Mouse (Mus musculus): ENCODE data around the gene Serp1.

Gene Serp1

GRCm38 (mm10) chr3:58525652-58526407, at the start of gene Serp1, which contains the start of gene Eif2a:
Gene Serp1, minus strand, starts transcription at chr3:58525892.
Gene Eif2a, plus strand, starts transcription at chr3:58525821.
- peak; percentile 98 for DNase-seq

GRCm38 (mm10) chr3:58570821-58571220, 45.1 kb upstream of the Serp1 start:
- no peak for DNase-seq

GRCm38 (mm10) chr3:58561437-58561836, 35.7 kb upstream of the Serp1 start:
- DNase-seq: no peak

- no peak for DNase-seq
These were observed 34.2 kb upstream of the Serp1 start for GRCm38 (mm10) chr3:58559887-58560286.

- DNase-seq: no peak
These were observed 31.0 kb upstream of the Serp1 start for GRCm38 (mm10) chr3:58556649-58557048.

- no peak for DNase-seq
These were observed 26.5 kb upstream of the Serp1 start for GRCm38 (mm10) chr3:58552001-58552811.

GRCm38 (mm10) chr3:58536573-58536972, 10.9 kb upstream of the Serp1 start:
- DNase-seq: no peak

GRCm38 (mm10) chr3:58526408-58526737, 681 bp upstream of the Serp1 start:
- DNase-seq: no peak

GRCm38 (mm10) chr3:58525166-58525565, 526 bp downstream of the Serp1 start:
- no peak for DNase-seq

GRCm38 (mm10) chr3:58524246-58524645, 1.4 kb downstream of the Serp1 start:
- DNase-seq: no peak

- no peak for DNase-seq
These were observed 2.3 kb downstream of the Serp1 start for GRCm38 (mm10) chr3:58523386-58523785.

GRCm38 (mm10) chr3:58521361-58521760, 4.3 kb downstream of the Serp1 start:
- DNase-seq: no peak

GRCm38 (mm10) chr3:58520286-58520685, 5.4 kb downstream of the Serp1 start:
- DNase-seq: no peak

- no peak for DNase-seq
These were observed 6.2 kb downstream of the Serp1 start for GRCm38 (mm10) chr3:58519536-58519935.

- no peak for DNase-seq
These were observed 6.7 kb downstream of the Serp1 start for GRCm38 (mm10) chr3:58518962-58519361.

GRCm38 (mm10) chr3:58517800-58518199, 7.9 kb downstream of the Serp1 start:
- no peak for DNase-seq

- no peak for DNase-seq
These were observed 8.4 kb downstream of the Serp1 start for GRCm38 (mm10) chr3:58517258-58517657.

GRCm38 (mm10) chr3:58516602-58516976, 9.1 kb downstream of the Serp1 start:
- DNase-seq: no peak

GRCm38 (mm10) chr3:58515947-58516601, 9.6 kb downstream of the Serp1 start:
- no peak for DNase-seq

GRCm38 (mm10) chr3:58513483-58513882, 12.2 kb downstream of the Serp1 start:
- no peak for DNase-seq

- DNase-seq: no peak
These were observed 13.0 kb downstream of the Serp1 start for GRCm38 (mm10) chr3:58512740-58513139.

- DNase-seq: no peak
These were observed 14.1 kb downstream of the Serp1 start for GRCm38 (mm10) chr3:58511581-58511980.

- DNase-seq: no peak
These were observed 17.5 kb downstream of the Serp1 start for GRCm38 (mm10) chr3:58508020-58508750.

Data from right cerebral cortex, postnatal 4 days (tissue).